Mouse (Mus musculus) neural tube, embryonic 13.5 days (tissue): ENCODE measurements around the gene Aspn. TPM values are rescaled to one million over a fixed set of nuclear protein-coding genes. Genes with fewer than 3 reads are reported as not detected.
"Not testable (repeated sequence)": the region's sequence is repeated elsewhere in the genome, so short reads cannot be mapped to it uniquely, and the experiment has no call there.

Experiments
- ATAC-seq: fragments of 200-750 bp; cut with Nextera tagmentation; 2 replicates; pipeline ENCODE4 v1.8.0; 2017; ENCODE audit warnings: low read depth, mild to moderate bottlenecking, moderate TSS enrichment, moderate library complexity
- H3K27ac ChIP-seq: fragments of 300-500 bp; sonication (generic); replicated peaks from 2 replicates; pipeline ENCODE4 v1.5.1; 2015; ENCODE audit warnings: moderate library complexity, mild to moderate bottlenecking, inconsistent platforms
- H3K27me3 ChIP-seq: fragments of 300-500 bp; sonication (generic); 2 replicates; pipeline ENCODE4 v1.6.1; 2015; ENCODE audit warnings: mild to moderate bottlenecking, inconsistent platforms
- H3K36me3 ChIP-seq: fragments of 300-500 bp; sonication (generic); 2 replicates; pipeline ENCODE4 v1.6.1; 2015; ENCODE audit warnings: mild to moderate bottlenecking, inconsistent platforms
- H3K4me1 ChIP-seq: fragments of 300-500 bp; sonication (generic); replicated peaks from 2 replicates; pipeline ENCODE4 v1.6.1; 2015; ENCODE audit warnings: inconsistent platforms
- H3K4me2 ChIP-seq: fragments of 300-500 bp; sonication (generic); 2 replicates; pipeline ENCODE4 v1.6.1; 2015; ENCODE audit warnings: inconsistent platforms, mild to moderate bottlenecking, moderate library complexity
- H3K4me3 ChIP-seq: fragments of 300-500 bp; sonication (generic); 2 replicates; pipeline ENCODE4 v1.5.1; 2015; ENCODE audit warnings: mild to moderate bottlenecking, inconsistent platforms
- H3K9ac ChIP-seq: fragments of 300-500 bp; sonication (generic); 2 replicates; pipeline ENCODE4 v1.6.1; 2015; ENCODE audit warnings: moderate library complexity, mild to moderate bottlenecking, inconsistent platforms
- H3K9me3 ChIP-seq: fragments of 300-500 bp; sonication (generic); 2 replicates; pipeline ENCODE4 v1.6.1; 2016; ENCODE audit warnings: inconsistent platforms
- WGBS: fragments of 180-500 bp; shearing (Covaris S2); methylation state at CpG from one replicate; pipeline ENCODE4 v1.1.7; 2015; 5-methylcytosine and 5-hydroxymethylcytosine counted together
- polyA plus RNA-seq: library from polyadenylated mRNA; unstranded; fragments of >200 nt; fragmentation: Nextera tagmentation; extraction: Ambion mirVana; gene quantifications from 2 replicates; pipeline ENCODE4 v1.2.1, GENCODE M21; 2015

Aspn gene
- polyA plus RNA-seq, 1 experiment from 2014 or later = 2.2 TPM

GRCm38 (mm10) chr13:49602541-49602940 is 58.3 kb downstream of the Aspn start:
- WGBS = 76% methylated on average over 2 of the region's 2 CpGs
- H3K36me3 ChIP-seq, H3K4me2 ChIP-seq, ATAC-seq, H3K4me1 ChIP-seq, H3K9me3 ChIP-seq, H3K27ac ChIP-seq, H3K27me3 ChIP-seq, H3K9ac ChIP-seq, H3K4me3 ChIP-seq: not testable (repeated sequence)

GRCm38 (mm10) chr13:49603603-49604002 is 59.4 kb downstream of the Aspn start:
- Histone ChIP-seq H3K4me1 (no peaks in the 10 kb centered on the region), H3K4me2 (no peak overlapping the region), H3K27me3 (no peaks in the 10 kb centered on the region), H3K4me3 (no peak overlapping the region), H3K36me3 (no peaks in the 10 kb centered on the region), H3K9me3 (no peaks in the 10 kb centered on the region), H3K9ac (no peak overlapping the region), H3K27ac (no peak overlapping the region)
- ATAC-seq = no peak

- no peaks in the 10 kb centered on the region for H3K9me3 ChIP-seq
- H3K9ac ChIP-seq = no peak within 1 kb of the TSS
- H3K27ac ChIP-seq = no peak within 1 kb of the TSS
- no peaks in the 10 kb centered on the region for H3K36me3 ChIP-seq
- no peak within 1 kb of the TSS for H3K4me3 ChIP-seq
- 70% methylated on average over 4 of the region's 4 CpGs for WGBS
- H3K4me2 ChIP-seq = 0 out of 2 replicates have a peak within 1 kb of the TSS, but pooled peaks have one; percentile 13
- H3K4me1 ChIP-seq = no peaks in the 10 kb centered on the region
- H3K27me3 ChIP-seq = no peaks in the 10 kb centered on the region
- no peak for ATAC-seq
Measured at GRCm38 (mm10) chr13:49607714-49608113, 63.5 kb downstream of the Aspn start, which contains the start of gene Ogn. Gene Ogn (plus strand): TSS chr13:49608046.

GRCm38 (mm10) chr13:49608589-49609322 is 64.5 kb downstream of the Aspn start:
- Histone ChIP-seq H3K9me3 (no peaks in the 10 kb centered on the region), H3K27me3 (no peaks in the 10 kb centered on the region), H3K4me2 (0 out of 2 replicates have a peak overlapping the region, but pooled peaks have one; percentile 13), H3K4me3 (no peak overlapping the region), H3K9ac (no peak overlapping the region), H3K36me3 (no peaks in the 10 kb centered on the region), H3K4me1 (no peaks in the 10 kb centered on the region), H3K27ac (no peak overlapping the region)
- 83% methylated on average over 4 of the region's 4 CpGs for WGBS
- no peak for ATAC-seq

GRCm38 (mm10) chr13:49617021-49617420 is 72.8 kb downstream of the Aspn start:
- Histone ChIP-seq H3K36me3 (no peaks in the 10 kb centered on the region), H3K4me2 (no peak overlapping the region), H3K4me3 (no peak overlapping the region), H3K4me1 (no peaks in the 10 kb centered on the region), H3K9me3 (no peaks in the 10 kb centered on the region), H3K9ac (no peak overlapping the region), H3K27me3 (no peaks in the 10 kb centered on the region), H3K27ac (no peak overlapping the region)
- 92% methylated on average over 3 of the region's 3 CpGs for WGBS
- no peak for ATAC-seq

Other genes with a start within 250 kb of the Aspn start
- 3.1 and 3.8 TPM in 2 replicates for gene Fgd3, start 224.1 kb upstream of the Aspn start, polyA plus RNA-seq
- gene Bicd2, start 202.9 kb upstream of the Aspn start, polyA plus RNA-seq = 35.4 and 35.9 TPM in 2 replicates
- gene Ippk, start 123.2 kb upstream of the Aspn start, polyA plus RNA-seq = 12.5 and 13.4 TPM in 2 replicates
- gene Tes3-ps, start 51.1 kb upstream of the Aspn start, polyA plus RNA-seq = 0.68 and 0.75 TPM in 2 replicates
- 1.0 and 1.7 TPM in 2 replicates for gene Ecm2, start 39.6 kb upstream of the Aspn start, polyA plus RNA-seq
- gene Omd, start 38.0 kb downstream of the Aspn start, polyA plus RNA-seq = 0.37 and 0.38 TPM in 2 replicates
- 17.0 and 17.5 TPM in 2 replicates for gene Ogn, start 63.6 kb downstream of the Aspn start, polyA plus RNA-seq
- 7.2 and 7.6 TPM in 2 replicates for gene Cenpp, start 108.3 kb downstream of the Aspn start, polyA plus RNA-seq
- 19.4 and 22.5 TPM in 2 replicates for gene Nol8, start 108.6 kb downstream of the Aspn start, polyA plus RNA-seq
- gene Iars, start 137.7 kb downstream of the Aspn start, polyA plus RNA-seq = 59.9 and 66.6 TPM in 2 replicates